Mouse (Mus musculus): ENCODE data around the gene Irgm2. TPM values are rescaled to one million over a fixed set of nuclear protein-coding genes. Genes with fewer than 3 reads are reported as not detected.
A peak's percentile ranks its signal among the peaks of the same experiment; 100 is the strongest.
"Not testable (repeated sequence)": the region's sequence is repeated elsewhere in the genome, so short reads cannot be mapped to it uniquely, and the experiment has no call there.

Irgm2 gene
- polyA plus RNA-seq, 1 experiment from 2014 or later, result 2.5 TPM

DNA sequence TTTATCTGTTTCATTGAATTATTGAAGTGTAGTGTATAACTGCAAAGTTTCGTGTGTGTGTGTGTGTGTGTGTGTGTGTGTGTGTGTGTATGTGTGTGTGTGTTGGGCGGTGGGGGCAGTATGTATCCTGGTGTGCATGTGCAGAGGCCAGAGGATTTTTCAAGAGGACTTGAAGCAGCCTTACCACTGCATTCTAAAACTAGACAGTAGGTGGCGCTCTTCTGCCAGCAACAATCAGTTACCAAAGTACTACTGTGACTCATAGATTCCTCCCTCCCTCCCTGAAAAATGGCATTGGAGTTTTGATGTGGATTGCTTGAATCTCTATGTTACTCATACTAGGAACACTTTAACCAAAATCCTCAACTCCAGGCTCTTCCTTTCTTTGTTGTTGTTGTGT is 19.9 kb upstream of the Irgm2 start:
- Histone ChIP-seq H3K36me3 (ENCODE audit: control insufficient read depth, insufficient read depth, low read length) (peaks cover 22% of the 10 kb centered on the region), H3K27me3 (replicated peaks; ENCODE audit: control insufficient read depth, insufficient read depth, low read length) (no peaks in the 10 kb centered on the region), H3K4me1 (replicated peaks; ENCODE audit: control insufficient read depth, insufficient read depth, low read length) (no peaks in the 10 kb centered on the region), H3K9ac (ENCODE audit: low read depth, low read length) (no peak overlapping the region), H3K4me2 (no peak overlapping the region), H3K4me3 (ENCODE audit: low read depth, low read length) (no peak overlapping the region), H3K9me3 (ENCODE audit: control insufficient read depth, low read length) (no peaks in the 10 kb centered on the region), H3K27ac (ENCODE audit: low read depth, low read length) (no peak overlapping the region)
- peak; percentile 39 for DNase-seq (ENCODE audit: low spot score)
- peak; percentile 65 for ATAC-seq (replicated peaks; ENCODE audit: low FRiP score)
- WGBS, result 18% methylated on average over 3 of the region's 3 CpGs

DNA sequence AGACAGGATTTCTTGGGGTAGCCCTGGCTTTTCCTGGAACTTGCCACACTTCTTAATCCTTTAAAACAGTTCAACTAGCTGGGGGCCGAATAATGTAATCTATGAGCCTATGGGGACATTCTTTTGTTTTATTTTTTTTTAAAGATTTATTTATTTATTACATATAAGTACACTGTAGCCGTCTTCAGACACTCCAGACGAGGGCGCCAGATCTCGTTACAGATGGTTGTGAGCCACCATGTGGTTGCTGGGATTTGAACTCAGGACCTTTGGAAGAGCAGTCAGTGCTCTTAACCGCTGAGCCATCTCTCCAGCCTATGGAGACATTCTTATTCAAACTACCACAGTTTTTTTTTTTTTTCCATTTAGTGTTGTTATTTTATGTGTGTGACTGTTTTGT is 19.4 kb upstream of the Irgm2 start:
- peaks cover 22% of the 10 kb centered on the region for H3K36me3 ChIP-seq (ENCODE audit: control insufficient read depth, insufficient read depth, low read length)
- H3K27me3 ChIP-seq (replicated peaks; ENCODE audit: control insufficient read depth, insufficient read depth, low read length); H3K4me3 ChIP-seq (ENCODE audit: low read depth, low read length); H3K9me3 ChIP-seq (ENCODE audit: control insufficient read depth, low read length); ATAC-seq (replicated peaks; ENCODE audit: low FRiP score); H3K4me1 ChIP-seq (replicated peaks; ENCODE audit: control insufficient read depth, insufficient read depth, low read length); H3K27ac ChIP-seq (ENCODE audit: low read depth, low read length); H3K4me2 ChIP-seq; DNase-seq (ENCODE audit: low spot score); H3K9ac ChIP-seq (ENCODE audit: low read depth, low read length): not testable (repeated sequence)
- 91% methylated on average over 6 of the region's 6 CpGs for WGBS

DNA sequence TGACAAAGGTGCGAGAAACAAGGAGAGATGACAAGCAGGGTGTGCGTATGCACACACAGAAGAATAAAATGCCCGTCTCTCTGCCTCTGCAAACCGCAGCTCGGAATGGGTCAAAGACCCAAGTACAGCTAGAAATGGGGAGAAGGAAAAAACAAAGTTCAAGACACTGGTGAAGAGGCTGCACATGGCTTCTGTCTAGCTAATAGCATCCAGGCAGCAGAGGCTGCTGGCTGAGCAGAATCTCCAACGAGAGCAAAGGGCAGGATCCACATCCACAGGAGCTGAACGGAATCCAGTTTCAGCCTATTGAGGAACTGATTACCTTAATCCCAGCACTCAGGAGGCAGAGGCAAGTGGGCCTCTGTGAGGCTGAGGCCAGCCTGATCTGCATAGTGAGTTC is 18.7 kb upstream of the Irgm2 start:
- H3K4me2 ChIP-seq, result no peak overlapping the region
- 89% methylated on average over 7 of the region's 7 CpGs for WGBS
- H3K4me1 ChIP-seq (replicated peaks; ENCODE audit: control insufficient read depth, insufficient read depth, low read length), result no peaks in the 10 kb centered on the region
- no peak overlapping the region for H3K9ac ChIP-seq (ENCODE audit: low read depth, low read length)
- peaks cover 18% of the 10 kb centered on the region for H3K36me3 ChIP-seq (ENCODE audit: control insufficient read depth, insufficient read depth, low read length)
- H3K27ac ChIP-seq (ENCODE audit: low read depth, low read length), result no peak overlapping the region
- no peak overlapping the region for H3K4me3 ChIP-seq (ENCODE audit: low read depth, low read length)
- no peak for DNase-seq (ENCODE audit: low spot score)
- no peaks in the 10 kb centered on the region for H3K27me3 ChIP-seq (replicated peaks; ENCODE audit: control insufficient read depth, insufficient read depth, low read length)
- no peak for ATAC-seq (replicated peaks; ENCODE audit: low FRiP score)
- H3K9me3 ChIP-seq (ENCODE audit: control insufficient read depth, low read length), result no peaks in the 10 kb centered on the region

DNA sequence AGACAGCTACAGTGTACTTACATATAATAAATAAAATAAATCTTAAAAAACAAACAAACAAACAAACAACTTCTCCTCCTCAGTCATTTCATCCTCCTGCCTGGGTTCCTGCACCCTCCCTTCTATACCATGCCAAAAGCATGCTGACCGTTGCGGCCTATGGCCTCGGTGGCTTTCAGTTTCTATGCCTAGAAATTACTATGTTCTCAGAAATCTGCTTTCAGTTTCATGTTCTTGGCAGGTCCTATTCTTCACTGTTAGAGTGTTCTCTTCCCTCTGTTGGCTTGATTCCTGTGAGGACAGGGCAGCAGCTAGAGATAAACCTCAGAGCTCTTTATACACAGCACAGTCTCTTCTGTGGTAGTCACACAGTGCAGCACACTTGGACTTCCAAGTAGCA is 15.8 kb upstream of the Irgm2 start:
- no peak overlapping the region for H3K27ac ChIP-seq (ENCODE audit: low read depth, low read length)
- WGBS, result 88% methylated on average over 3 of the region's 3 CpGs
- no peak for ATAC-seq (replicated peaks; ENCODE audit: low FRiP score)

DNA sequence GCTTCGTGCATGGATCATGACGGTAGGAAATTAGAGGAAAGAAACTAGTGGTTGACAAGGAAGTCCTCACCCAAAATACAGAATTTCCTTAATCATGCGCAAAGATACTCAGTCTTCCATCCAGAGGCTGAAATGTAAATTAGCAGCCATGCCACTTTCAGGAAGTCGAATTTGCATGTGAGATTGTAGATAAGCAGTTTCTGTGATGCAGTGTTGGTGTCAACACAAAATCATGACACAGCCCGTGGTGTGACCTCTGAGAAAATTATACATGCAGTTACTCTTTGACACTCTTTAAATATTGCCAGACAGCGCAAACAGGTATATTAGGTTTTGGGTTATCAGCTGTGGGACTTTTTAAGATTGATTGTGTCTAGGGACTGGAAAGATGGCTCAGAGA is 9.7 kb upstream of the Irgm2 start:
- no peak overlapping the region for H3K4me3 ChIP-seq (ENCODE audit: low read depth, low read length)
- H3K4me2 ChIP-seq, result no peak overlapping the region
- H3K27ac ChIP-seq (ENCODE audit: low read depth, low read length), result no peak overlapping the region
- no peak overlapping the region for H3K9ac ChIP-seq (ENCODE audit: low read depth, low read length)
- 0 out of 2 replicates have a peak, but pooled peaks cover 4% of the 10 kb centered on the region for H3K4me1 ChIP-seq (replicated peaks; ENCODE audit: control insufficient read depth, insufficient read depth, low read length)
- H3K9me3 ChIP-seq (ENCODE audit: control insufficient read depth, low read length), result no peaks in the 10 kb centered on the region
- ATAC-seq (replicated peaks; ENCODE audit: low FRiP score), result no peak
- DNase-seq (ENCODE audit: low spot score), result no peak
- 86% methylated on average over 6 of the region's 6 CpGs for WGBS
- H3K27me3 ChIP-seq (replicated peaks; ENCODE audit: control insufficient read depth, insufficient read depth, low read length), result no peaks in the 10 kb centered on the region
- H3K36me3 ChIP-seq (ENCODE audit: control insufficient read depth, insufficient read depth, low read length), result no peaks in the 10 kb centered on the region

More for the DNA sequence above, 15.8 kb upstream of the Irgm2 start:
- no peaks in the 10 kb centered on the region; the same call in 1 of the 2 replicates for H3K36me3 ChIP-seq (ENCODE audit: control insufficient read depth, insufficient read depth, low read length)
- no peak overlapping the region for H3K4me3 ChIP-seq (ENCODE audit: low read depth, low read length)
- no peak for DNase-seq (ENCODE audit: low spot score)
- no peaks in the 10 kb centered on the region for H3K27me3 ChIP-seq (replicated peaks; ENCODE audit: control insufficient read depth, insufficient read depth, low read length)
- no peak overlapping the region for H3K9ac ChIP-seq (ENCODE audit: low read depth, low read length)
- no peak overlapping the region for H3K4me2 ChIP-seq
- no peaks in the 10 kb centered on the region for H3K9me3 ChIP-seq (ENCODE audit: control insufficient read depth, low read length)
- no peaks in the 10 kb centered on the region for H3K4me1 ChIP-seq (replicated peaks; ENCODE audit: control insufficient read depth, insufficient read depth, low read length)

DNA sequence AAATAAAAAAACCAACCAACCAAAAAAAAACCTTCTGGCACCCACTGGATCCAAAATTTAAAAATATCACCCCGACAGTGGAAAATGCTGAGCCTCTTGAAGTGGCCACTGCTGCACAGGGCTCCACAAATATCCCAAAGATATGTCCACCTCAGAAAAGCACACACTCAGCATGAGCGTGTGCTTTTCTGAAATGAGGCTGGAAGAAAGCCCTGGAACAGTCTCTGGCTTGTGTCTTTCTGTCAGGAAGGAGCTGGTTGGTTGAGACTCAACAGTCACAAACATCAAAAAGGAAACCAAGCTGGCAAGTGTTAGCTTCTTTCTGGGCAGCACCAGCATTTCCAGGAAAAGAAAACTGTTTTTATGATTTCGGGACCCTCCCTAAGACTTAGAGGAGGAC is 6.1 kb upstream of the Irgm2 start:
- H3K4me1 ChIP-seq (replicated peaks; ENCODE audit: control insufficient read depth, insufficient read depth, low read length), result 0 out of 2 replicates have a peak, but pooled peaks cover 4% of the 10 kb centered on the region
- no peak overlapping the region for H3K4me2 ChIP-seq
- no peak overlapping the region for H3K9ac ChIP-seq (ENCODE audit: low read depth, low read length)
- 65% methylated on average over 3 of the region's 3 CpGs for WGBS
- H3K27me3 ChIP-seq (replicated peaks; ENCODE audit: control insufficient read depth, insufficient read depth, low read length), result no peaks in the 10 kb centered on the region
- DNase-seq (ENCODE audit: low spot score) (no peak), ATAC-seq (replicated peaks; ENCODE audit: low FRiP score) (no peak)
- H3K9me3 ChIP-seq (ENCODE audit: control insufficient read depth, low read length), result no peaks in the 10 kb centered on the region
- no peak overlapping the region for H3K4me3 ChIP-seq (ENCODE audit: low read depth, low read length)
- H3K27ac ChIP-seq (ENCODE audit: low read depth, low read length), result no peak overlapping the region
- H3K36me3 ChIP-seq (ENCODE audit: control insufficient read depth, insufficient read depth, low read length), result no peaks in the 10 kb centered on the region

DNA sequence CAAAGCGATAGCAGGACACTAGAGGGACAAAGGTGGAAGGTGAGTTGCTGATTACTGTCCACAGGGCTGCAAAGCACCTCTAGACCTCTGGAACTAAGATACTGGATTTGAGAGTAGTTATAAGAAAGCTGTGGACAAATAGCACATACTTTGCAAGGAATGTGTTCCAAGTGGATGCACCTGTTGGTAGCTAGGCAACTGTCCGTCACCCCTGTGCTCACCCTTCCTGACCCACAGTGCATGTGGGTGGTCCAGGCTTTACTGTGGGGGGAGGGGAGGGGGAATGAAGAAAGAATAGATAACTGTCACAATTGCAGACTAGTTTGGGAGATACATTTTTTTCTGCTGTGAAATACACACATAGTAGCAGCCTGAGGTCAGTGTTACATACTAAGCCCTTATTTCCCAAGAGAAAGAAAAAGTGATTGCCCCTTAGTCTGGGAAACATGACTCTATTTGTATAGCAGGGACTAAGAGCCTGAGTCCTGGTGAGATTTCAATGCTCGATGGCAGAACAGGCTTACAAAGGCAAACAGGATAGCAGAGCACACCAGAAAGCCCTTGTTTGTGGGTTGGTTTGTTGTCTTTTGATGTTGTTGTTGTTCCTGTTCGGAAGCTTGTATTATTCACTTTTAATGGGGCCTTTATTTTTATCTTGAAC is 5.4 kb upstream of the Irgm2 start:
- no peak overlapping the region for H3K9ac ChIP-seq (ENCODE audit: low read depth, low read length)
- no peaks in the 10 kb centered on the region for H3K9me3 ChIP-seq (ENCODE audit: control insufficient read depth, low read length)
- H3K4me1 ChIP-seq (replicated peaks; ENCODE audit: control insufficient read depth, insufficient read depth, low read length), result 0 out of 2 replicates have a peak, but pooled peaks cover 4% of the 10 kb centered on the region
- DNase-seq (ENCODE audit: low spot score) (no peak), ATAC-seq (replicated peaks; ENCODE audit: low FRiP score) (no peak)
- WGBS, result 60% methylated on average over 4 of the region's 4 CpGs
- H3K4me3 ChIP-seq (ENCODE audit: low read depth, low read length), result no peak overlapping the region
- no peak overlapping the region for H3K27ac ChIP-seq (ENCODE audit: low read depth, low read length)
- no peaks in the 10 kb centered on the region for H3K27me3 ChIP-seq (replicated peaks; ENCODE audit: control insufficient read depth, insufficient read depth, low read length)
- H3K36me3 ChIP-seq (ENCODE audit: control insufficient read depth, insufficient read depth, low read length), result no peaks in the 10 kb centered on the region
- H3K4me2 ChIP-seq, result no peak overlapping the region

DNA sequence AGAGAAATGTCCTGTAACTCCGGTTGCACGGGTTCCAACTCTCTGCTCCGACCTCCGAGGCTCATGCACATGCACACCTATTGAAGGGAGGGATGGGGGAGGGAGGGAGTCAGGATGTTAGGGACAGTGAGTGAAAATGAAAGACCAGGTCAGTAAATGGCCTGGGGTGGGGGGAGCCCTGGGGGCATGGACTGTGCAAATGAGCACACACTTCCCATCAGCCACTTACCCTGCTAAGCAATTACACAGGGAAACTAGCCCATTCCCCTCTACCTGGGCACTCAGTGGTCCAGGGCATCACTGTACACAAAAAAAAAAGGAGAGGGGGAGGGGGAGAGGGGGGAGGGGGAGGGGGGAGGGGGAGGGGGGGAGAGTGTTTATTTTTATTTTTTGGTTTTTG is 755 bp upstream of the Irgm2 start:
- Histone ChIP-seq H3K9ac (ENCODE audit: low read depth, low read length) (no peak overlapping the region; the same call in 1 of the 2 replicates), H3K9me3 (ENCODE audit: control insufficient read depth, low read length) (no peaks in the 10 kb centered on the region), H3K4me2 (peak overlapping the region; percentile 86), H3K4me3 (ENCODE audit: low read depth, low read length) (peak overlapping the region; percentile 75), H3K27me3 (replicated peaks; ENCODE audit: control insufficient read depth, insufficient read depth, low read length) (no peaks in the 10 kb centered on the region), H3K27ac (ENCODE audit: low read depth, low read length) (no peak overlapping the region), H3K36me3 (ENCODE audit: control insufficient read depth, insufficient read depth, low read length) (no peaks in the 10 kb centered on the region), H3K4me1 (replicated peaks; ENCODE audit: control insufficient read depth, insufficient read depth, low read length) (peaks cover 9% of the 10 kb centered on the region)
- no peak for ATAC-seq (replicated peaks; ENCODE audit: low FRiP score)
- DNase-seq (ENCODE audit: low spot score), result no peak
- WGBS, result 81% methylated on average over 4 of the region's 4 CpGs

DNA sequence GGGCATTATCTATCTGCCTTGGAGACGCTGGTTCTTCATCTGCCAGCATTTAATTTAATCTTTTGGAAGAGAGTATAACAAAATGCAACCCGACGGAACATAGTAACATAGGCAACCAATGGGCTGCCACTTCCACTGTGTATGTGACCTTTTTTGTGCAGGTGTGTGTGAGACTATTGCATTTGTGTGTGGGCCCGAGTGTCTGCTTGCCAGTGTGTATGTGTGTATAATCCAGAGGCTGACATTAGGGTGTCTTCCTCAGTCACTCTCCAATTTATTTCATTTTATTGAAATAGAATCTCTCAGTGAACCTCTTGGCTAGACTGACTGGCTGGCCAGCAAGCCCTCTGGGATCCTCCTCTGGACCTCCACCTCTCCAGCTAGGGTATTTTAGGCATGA is 808 bp downstream of the Irgm2 start:
- no peak for ATAC-seq (replicated peaks; ENCODE audit: low FRiP score)
- no peak for DNase-seq (ENCODE audit: low spot score)
- peak overlapping the region; percentile 86; the same call in 1 of the 2 replicates for H3K4me2 ChIP-seq
- H3K27me3 ChIP-seq (replicated peaks; ENCODE audit: control insufficient read depth, insufficient read depth, low read length), result no peaks in the 10 kb centered on the region
- peaks cover 6% of the 10 kb centered on the region for H3K4me1 ChIP-seq (replicated peaks; ENCODE audit: control insufficient read depth, insufficient read depth, low read length)
- no peaks in the 10 kb centered on the region for H3K36me3 ChIP-seq (ENCODE audit: control insufficient read depth, insufficient read depth, low read length)
- H3K27ac ChIP-seq (ENCODE audit: low read depth, low read length), result no peak overlapping the region
- 91% methylated on average over 4 of the region's 4 CpGs for WGBS
- H3K4me3 ChIP-seq (ENCODE audit: low read depth, low read length), result 0 out of 2 replicates have a peak overlapping the region, but pooled peaks have one; percentile 10
- H3K9me3 ChIP-seq (ENCODE audit: control insufficient read depth, low read length), result no peaks in the 10 kb centered on the region
- H3K9ac ChIP-seq (ENCODE audit: low read depth, low read length), result no peak overlapping the region

Measured in liver, embryonic 11.5 days (tissue).